Mouse (Mus musculus) embryonic facial prominence, embryonic 14.5 days (tissue): ENCODE results near the gene Tmem108. TPM values are rescaled to one million over a fixed set of nuclear protein-coding genes. Genes with fewer than 3 reads are reported as not detected.

ENCODE experiments used
- ATAC-seq: fragments of 200-750 bp; cut with Nextera tagmentation; 2 replicates; pipeline ENCODE4 v1.8.0; 2017; ENCODE audit warnings: low read depth, moderate number of reproducible peaks, moderate TSS enrichment
- DNase-seq: peaks from one replicate; pipeline ENCODE4 v3.0.0-alpha.2; 2015; ENCODE audit warnings: low spot score
- H3K27ac ChIP-seq: fragments of 300-500 bp; sonication (generic); replicated peaks from 2 replicates; pipeline ENCODE4 v1.5.1; 2014; ENCODE audit warnings: low read depth, mild to moderate bottlenecking, low read length, moderate library complexity
- H3K27me3 ChIP-seq: fragments of 300-500 bp; sonication (generic); replicated peaks from 2 replicates; pipeline ENCODE4 v1.6.1; 2014; ENCODE audit warnings: low read length; ENCODE audit not compliant: control insufficient read depth, insufficient read depth
- H3K36me3 ChIP-seq: fragments of 300-500 bp; sonication (generic); 2 replicates; pipeline ENCODE4 v1.6.1; 2014; ENCODE audit warnings: low read length, mixed read lengths; ENCODE audit not compliant: control insufficient read depth, insufficient read depth
- H3K4me1 ChIP-seq: fragments of 300-500 bp; sonication (generic); 2 replicates; pipeline ENCODE4 v1.6.1; 2014; ENCODE audit warnings: antibody characterized with exemption, low read length; ENCODE audit not compliant: control insufficient read depth, insufficient read depth
- H3K4me2 ChIP-seq: fragments of 300-500 bp; sonication (generic); 2 replicates; pipeline ENCODE4 v1.6.1; 2014; ENCODE audit warnings: low read depth, mild to moderate bottlenecking, low read length, moderate library complexity, mixed read lengths
- H3K4me3 ChIP-seq: fragments of 300-500 bp; sonication (generic); 2 replicates; pipeline ENCODE4 v1.5.1; 2014; ENCODE audit warnings: low read depth, mild to moderate bottlenecking, low read length
- H3K9ac ChIP-seq: fragments of 300-500 bp; sonication (generic); 2 replicates; pipeline ENCODE4 v1.6.1; 2014; ENCODE audit warnings: low read depth, mild to moderate bottlenecking, low read length, moderate library complexity, mixed read lengths
- H3K9me3 ChIP-seq: fragments of 300-500 bp; sonication (generic); 2 replicates; pipeline ENCODE4 v1.6.1; 2016; ENCODE audit warnings: low read length; ENCODE audit not compliant: control insufficient read depth
- WGBS: fragments of 180-500 bp; shearing (Covaris S2); extraction: QIAGEN DNeasy Blood & Tissue Kit; methylation state at CpG from one replicate; pipeline ENCODE4 v1.1.7; 2014; 5-methylcytosine and 5-hydroxymethylcytosine counted together
- polyA plus RNA-seq: library from polyadenylated mRNA; unstranded; fragments of >200 nt; fragmentation: Nextera tagmentation; extraction: Ambion mirVana; gene quantifications from 2 replicates; pipeline ENCODE4 v1.2.1, GENCODE M21; 2014

Gene Tmem108
- polyA plus RNA-seq, 1 experiment from 2014 or later, result 9.9 TPM

DNA sequence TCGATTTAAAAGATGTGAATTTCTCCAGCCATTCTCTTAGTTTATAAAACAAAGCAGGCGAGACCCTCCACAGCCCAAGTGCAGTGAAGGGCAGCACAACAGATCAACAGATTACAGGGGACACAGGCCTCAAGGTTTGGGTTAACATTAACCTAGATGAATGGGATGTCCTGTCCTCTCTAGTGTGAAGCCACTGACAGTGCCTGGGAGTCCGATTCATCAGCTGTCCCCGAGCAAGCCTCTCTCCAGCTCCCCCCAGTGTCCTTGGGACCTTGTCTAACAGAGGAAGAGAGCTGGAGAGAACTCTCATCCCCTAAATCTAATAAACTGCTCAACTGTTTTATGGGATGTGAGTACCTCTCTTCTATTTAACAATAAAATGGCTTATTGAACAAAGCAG is 48.4 kb downstream of the Tmem108 start:
- ATAC-seq (no peak), DNase-seq (no peak)
- WGBS, result 75% methylated on average over 4 of the region's 4 CpGs
- H3K36me3 ChIP-seq, result no peaks in the 10 kb centered on the region
- no peak overlapping the region for H3K27ac ChIP-seq
- H3K27me3 ChIP-seq, result no peaks in the 10 kb centered on the region
- no peaks in the 10 kb centered on the region for H3K4me1 ChIP-seq
- H3K4me3 ChIP-seq, result no peak overlapping the region
- H3K9ac ChIP-seq, result no peak overlapping the region
- no peak overlapping the region for H3K4me2 ChIP-seq
- no peaks in the 10 kb centered on the region for H3K9me3 ChIP-seq

DNA sequence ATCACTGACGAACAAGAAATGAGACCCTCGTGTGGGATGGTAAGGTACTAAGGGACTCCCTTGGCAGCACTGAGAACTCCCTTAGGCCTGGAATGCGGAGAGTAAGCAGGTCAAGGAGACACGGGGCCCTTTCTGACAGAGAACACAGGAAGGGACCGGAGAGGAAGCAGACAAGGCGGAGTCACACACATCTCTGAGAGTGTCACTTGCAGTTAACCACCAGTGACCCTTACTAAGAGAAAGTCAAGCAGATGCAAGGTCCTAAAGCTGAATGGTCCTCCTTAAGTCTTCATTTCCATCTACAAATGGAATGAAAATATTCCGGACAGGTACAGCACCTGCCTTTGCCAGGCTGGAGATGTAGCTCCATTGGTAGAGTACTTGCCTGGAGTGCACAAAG is 48.9 kb downstream of the Tmem108 start:
- H3K4me2 ChIP-seq, result no peak overlapping the region
- no peak overlapping the region for H3K9ac ChIP-seq
- H3K27ac ChIP-seq, result no peak overlapping the region
- WGBS, result 65% methylated on average over 7 of the region's 7 CpGs
- DNase-seq, result no peak
- no peaks in the 10 kb centered on the region for H3K27me3 ChIP-seq
- H3K4me1 ChIP-seq, result no peaks in the 10 kb centered on the region
- H3K36me3 ChIP-seq, result no peaks in the 10 kb centered on the region
- H3K9me3 ChIP-seq, result no peaks in the 10 kb centered on the region
- no peak for ATAC-seq
- no peak overlapping the region for H3K4me3 ChIP-seq

DNA sequence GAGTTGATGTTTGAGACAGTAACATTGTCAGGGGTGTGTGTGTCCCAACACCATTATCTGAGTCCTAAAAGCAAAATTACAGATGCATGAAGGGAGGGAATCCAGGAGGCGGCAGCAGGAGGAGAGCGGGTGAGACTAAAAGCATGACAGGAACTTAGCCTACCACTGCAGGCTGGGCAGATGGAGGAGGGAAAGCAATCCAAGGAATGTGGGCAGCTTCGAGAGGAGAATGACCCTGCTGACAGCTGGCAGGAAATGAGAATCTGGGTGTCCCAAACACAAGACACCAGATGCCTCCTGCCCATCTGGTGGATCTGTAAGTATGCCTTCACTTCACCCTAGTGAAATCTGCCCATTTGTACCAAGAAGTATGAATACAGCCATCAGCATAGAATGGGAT is 51.9 kb downstream of the Tmem108 start:
- ATAC-seq (no peak), DNase-seq (peak; percentile 49)
- 33% methylated on average over 3 of the region's 3 CpGs for WGBS
- no peak overlapping the region for H3K27ac ChIP-seq
- H3K9me3 ChIP-seq, result no peaks in the 10 kb centered on the region
- H3K4me3 ChIP-seq, result no peak overlapping the region
- H3K36me3 ChIP-seq, result no peaks in the 10 kb centered on the region
- H3K27me3 ChIP-seq, result no peaks in the 10 kb centered on the region
- H3K4me1 ChIP-seq, result no peaks in the 10 kb centered on the region
- H3K9ac ChIP-seq, result no peak overlapping the region
- H3K4me2 ChIP-seq, result no peak overlapping the region

- Histone ChIP-seq H3K4me2 (no peak overlapping the region), H3K9ac (no peak overlapping the region), H3K27ac (no peak overlapping the region), H3K27me3 (no peaks in the 10 kb centered on the region), H3K36me3 (no peaks in the 10 kb centered on the region), H3K4me3 (no peak overlapping the region), H3K9me3 (no peaks in the 10 kb centered on the region), H3K4me1 (no peaks in the 10 kb centered on the region)
- ATAC-seq (no peak), DNase-seq (no peak)
- 71% methylated on average over 16 of the region's 16 CpGs for WGBS
These were observed 53.0 kb downstream of the Tmem108 start for GRCm38 (mm10) chr9:103708514-103709173.

DNA sequence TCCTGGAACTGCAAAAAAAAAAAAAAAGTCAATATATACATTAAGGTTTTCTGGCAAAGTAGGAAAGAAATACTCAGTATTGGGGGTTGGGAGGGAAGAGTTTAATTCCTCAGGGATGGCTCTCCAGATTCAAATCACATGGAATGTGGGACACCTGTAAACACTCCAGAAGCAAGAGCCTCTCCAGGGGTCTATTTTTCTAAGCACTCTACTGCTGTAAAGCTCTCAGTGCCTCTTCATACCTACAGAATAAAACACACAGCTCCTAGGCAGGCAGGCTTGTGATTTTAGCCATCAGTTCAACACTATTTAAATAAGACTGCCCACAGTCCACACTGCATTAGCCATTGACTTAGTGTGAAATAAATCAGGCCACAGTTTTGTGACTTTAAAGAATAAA is 53.8 kb downstream of the Tmem108 start:
- Histone ChIP-seq H3K4me2 (no peak overlapping the region), H3K27me3 (no peaks in the 10 kb centered on the region), H3K4me3 (no peak overlapping the region), H3K9me3 (no peaks in the 10 kb centered on the region), H3K4me1 (no peaks in the 10 kb centered on the region), H3K27ac (no peak overlapping the region), H3K9ac (no peak overlapping the region), H3K36me3 (no peaks in the 10 kb centered on the region)
- DNase-seq (no peak), ATAC-seq (no peak)

- no peak overlapping the region for H3K9ac ChIP-seq
- H3K9me3 ChIP-seq, result no peaks in the 10 kb centered on the region
- H3K4me3 ChIP-seq, result no peak overlapping the region
- H3K36me3 ChIP-seq, result no peaks in the 10 kb centered on the region
- H3K4me1 ChIP-seq, result no peaks in the 10 kb centered on the region
- 67% methylated on average over 8 of the region's 8 CpGs for WGBS
- H3K27ac ChIP-seq, result no peak overlapping the region
- no peak overlapping the region for H3K4me2 ChIP-seq
- DNase-seq, result no peak
- ATAC-seq, result no peak
- H3K27me3 ChIP-seq, result no peaks in the 10 kb centered on the region
These were observed 54.4 kb downstream of the Tmem108 start for GRCm38 (mm10) chr9:103707000-103707790.

DNA sequence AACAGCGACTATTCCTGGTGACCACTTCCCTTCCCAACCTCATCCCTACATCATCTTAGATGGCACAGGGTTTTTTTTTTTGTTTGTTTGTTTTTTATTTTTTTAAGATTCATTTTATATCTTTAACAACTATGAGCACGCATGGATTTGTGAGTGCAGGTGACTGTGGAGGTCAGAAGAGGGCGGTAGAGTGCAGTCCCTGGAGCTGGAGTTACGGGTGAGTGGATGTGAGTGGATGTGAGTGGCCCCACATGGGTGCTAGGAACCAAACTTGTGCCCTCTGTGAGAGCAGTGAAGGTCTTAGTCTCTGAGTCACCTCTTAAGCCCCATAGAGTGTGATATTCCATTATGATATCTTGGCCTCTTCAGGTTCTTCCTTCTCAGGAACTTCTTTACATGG is 55.9 kb downstream of the Tmem108 start:
- no peak for ATAC-seq
- Histone ChIP-seq H3K27ac (no peak overlapping the region), H3K4me1 (no peaks in the 10 kb centered on the region), H3K27me3 (no peaks in the 10 kb centered on the region), H3K36me3 (no peaks in the 10 kb centered on the region), H3K9ac (no peak overlapping the region), H3K9me3 (no peaks in the 10 kb centered on the region), H3K4me2 (no peak overlapping the region), H3K4me3 (no peak overlapping the region)
- no peak for DNase-seq
- WGBS, result 94% methylated on average over 4 of the region's 4 CpGs

- no peaks in the 10 kb centered on the region for H3K27me3 ChIP-seq
- H3K4me2 ChIP-seq, result no peak overlapping the region
- H3K9ac ChIP-seq, result no peak overlapping the region
- no peaks in the 10 kb centered on the region for H3K4me1 ChIP-seq
- ATAC-seq (no peak), DNase-seq (no peak)
- WGBS, result 83% methylated on average over 16 of the region's 16 CpGs
- no peaks in the 10 kb centered on the region for H3K36me3 ChIP-seq
- no peak overlapping the region for H3K27ac ChIP-seq
- H3K9me3 ChIP-seq, result no peaks in the 10 kb centered on the region
- H3K4me3 ChIP-seq, result no peak overlapping the region
These were observed 58.6 kb downstream of the Tmem108 start for GRCm38 (mm10) chr9:103703014-103703413.

- H3K9me3 ChIP-seq, result no peaks in the 10 kb centered on the region
- H3K36me3 ChIP-seq, result no peaks in the 10 kb centered on the region
- DNase-seq (no peak), ATAC-seq (no peak)
- 93% methylated on average over 5 of the region's 5 CpGs for WGBS
- no peaks in the 10 kb centered on the region for H3K4me1 ChIP-seq
- H3K9ac ChIP-seq, result no peak overlapping the region
- no peak overlapping the region for H3K4me2 ChIP-seq
- H3K4me3 ChIP-seq, result no peak overlapping the region
- H3K27ac ChIP-seq, result no peak overlapping the region
- no peaks in the 10 kb centered on the region for H3K27me3 ChIP-seq
These were observed 59.2 kb downstream of the Tmem108 start for GRCm38 (mm10) chr9:103702452-103702851.
